Mouse (Mus musculus) hindbrain, postnatal 0 days (tissue): ENCODE measurements around the gene Olfr308. TPM values are rescaled to one million over a fixed set of nuclear protein-coding genes. Genes with fewer than 3 reads are reported as not detected.

Experiments
- ATAC-seq: fragments of 200-750 bp; cut with Nextera tagmentation; 2 replicates; pipeline ENCODE4 v1.8.0; 2017; ENCODE audit warnings: mild to moderate bottlenecking, moderate TSS enrichment, moderate library complexity
- DNase-seq: peaks from one replicate; pipeline ENCODE4 v3.0.0-alpha.2; 2015; ENCODE audit warnings: low spot score
- H3K27ac ChIP-seq: fragments of 300-500 bp; sonication (generic); 2 replicates; pipeline ENCODE4 v1.5.1; 2014; ENCODE audit warnings: mild to moderate bottlenecking
- H3K27me3 ChIP-seq: fragments of 300-500 bp; sonication (generic); 2 replicates; pipeline ENCODE4 v1.6.1; 2014; ENCODE audit warnings: low read length, mixed read lengths; ENCODE audit not compliant: insufficient read depth
- H3K36me3 ChIP-seq: fragments of 300-500 bp; sonication (generic); 2 replicates; pipeline ENCODE4 v1.6.1; 2014; ENCODE audit warnings: low read length, mixed read lengths; ENCODE audit not compliant: insufficient read depth
- H3K4me1 ChIP-seq: fragments of 300-500 bp; sonication (generic); 2 replicates; pipeline ENCODE4 v1.6.1; 2014; ENCODE audit warnings: antibody characterized with exemption, low read length, mixed read lengths; ENCODE audit not compliant: insufficient read depth
- H3K4me2 ChIP-seq: fragments of 300-500 bp; sonication (generic); 2 replicates; pipeline ENCODE4 v1.6.1; 2014; ENCODE audit warnings: low read depth, mild to moderate bottlenecking, low read length, moderate library complexity, mixed read lengths
- H3K4me3 ChIP-seq: fragments of 300-500 bp; sonication (generic); 2 replicates; pipeline ENCODE4 v1.5.1; 2014; ENCODE audit warnings: low read length
- H3K9ac ChIP-seq: fragments of 300-500 bp; sonication (generic); replicated peaks from 2 replicates; pipeline ENCODE4 v1.6.1; 2014; ENCODE audit warnings: mild to moderate bottlenecking, low read length, moderate library complexity, mixed read lengths
- H3K9me3 ChIP-seq: fragments of 300-500 bp; sonication (generic); 2 replicates; pipeline ENCODE4 v1.6.1; 2016; ENCODE audit warnings: low read length, mixed read lengths
- CTCF ChIP-seq: IDR thresholded peaks from 2 replicates; pipeline ENCODE4 v1.5.1; 2016; ENCODE audit warnings: antibody characterized with exemption, control low read depth, low read depth
- WGBS: fragments of 180-500 bp; shearing (Covaris S2); extraction: QIAGEN DNeasy Blood & Tissue Kit; methylation state at CpG from one replicate; pipeline ENCODE4 v1.1.7; 2014; 5-methylcytosine and 5-hydroxymethylcytosine counted together
- microRNA-seq, 2 experiments: library from miRNA; unstranded; fragments of <30 nt; microRNA quantifications; one replicate each; pipeline ENCODE4; 2016
- polyA plus RNA-seq: library from polyadenylated mRNA; unstranded; fragments of >200 nt; fragmentation: Nextera tagmentation; extraction: Ambion mirVana; gene quantifications from 2 replicates; pipeline ENCODE4 v1.2.1, GENCODE M21; 2015
- total RNA-seq: library from RNA; depleted of rRNA; stranded (reverse); fragments of >200 nt; gene quantifications from 2 replicates; pipeline ENCODE4 v1.2.3, GENCODE M21; 2014; rRNA removed

Olfr308 gene
- total and polyA plus RNA-seq, 2 experiments from 2014 or later: not detected

DNA sequence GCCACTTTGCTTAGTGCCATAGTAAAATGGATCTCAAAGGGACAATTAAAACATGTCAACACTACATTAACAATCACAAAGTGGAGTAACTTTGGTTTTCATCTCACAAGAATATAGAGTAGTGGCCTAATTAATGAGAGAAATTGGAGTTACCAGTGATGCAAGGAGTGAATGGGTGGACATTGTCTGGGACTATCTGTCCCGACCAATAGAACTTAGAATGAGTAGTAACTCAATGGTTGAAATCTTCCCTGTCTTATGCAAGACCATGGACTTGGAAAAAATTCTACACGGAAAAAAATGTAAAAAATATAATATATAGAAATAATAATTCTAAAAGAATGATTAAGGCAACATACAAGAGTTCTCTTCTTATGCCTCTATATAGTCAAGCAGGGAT lies 11.8 kb downstream of the Olfr308 start, which contains the start of gene Olfr309:
Gene Olfr309 (minus strand): TSS at position 101 of the 400 bp plus-strand sequence.
- 74% methylated on average over 2 of the region's 2 CpGs for WGBS

DNA sequence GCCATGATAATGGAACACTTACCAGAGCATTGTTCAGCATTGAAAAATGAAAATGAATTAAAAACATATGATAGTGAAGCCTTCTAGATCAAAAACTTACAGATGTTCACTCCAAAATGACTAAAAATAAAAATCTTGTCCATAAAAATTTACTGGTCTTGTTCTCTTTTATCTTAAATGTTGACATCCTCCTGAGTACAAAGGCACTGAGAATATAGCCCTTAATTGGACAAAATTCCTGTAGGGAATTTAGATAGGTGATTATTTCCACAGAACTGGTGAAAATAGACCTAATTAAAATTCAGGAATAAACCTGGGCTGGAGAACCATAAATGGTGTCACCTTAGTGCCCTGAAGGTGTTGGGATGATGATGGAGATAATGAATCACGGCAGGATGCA lies 48.4 kb downstream of the Olfr308 start, which contains the start of gene Olfr310:
Gene Olfr310 (minus strand): TSS at position 101 of the 400 bp plus-strand sequence.
- no peak within 1 kb of the TSS for H3K9ac ChIP-seq
- ATAC-seq (no peak), DNase-seq (no peak)
- H3K27ac ChIP-seq: no peak within 1 kb of the TSS
- H3K4me2 ChIP-seq: no peak within 1 kb of the TSS
- no peaks in the 10 kb centered on the region for H3K9me3 ChIP-seq
- TF ChIP-seq CTCF: no peak
- no peaks in the 10 kb centered on the region for H3K27me3 ChIP-seq
- no peak within 1 kb of the TSS for H3K4me3 ChIP-seq
- H3K4me1 ChIP-seq: no peaks in the 10 kb centered on the region
- WGBS: 64% methylated on average over 1 of the region's 1 CpGs
- H3K36me3 ChIP-seq: no peaks in the 10 kb centered on the region

More for the DNA sequence above, 11.8 kb downstream of the Olfr308 start, which contains the start of gene Olfr309:
- DNase-seq: no peak
- no peak within 1 kb of the TSS for H3K4me2 ChIP-seq
- H3K27me3 ChIP-seq: no peaks in the 10 kb centered on the region
- H3K36me3 ChIP-seq: no peaks in the 10 kb centered on the region
- no peak within 1 kb of the TSS for H3K4me3 ChIP-seq
- no peak for ATAC-seq
- H3K9ac ChIP-seq: no peak within 1 kb of the TSS
- no peak for TF ChIP-seq CTCF
- H3K9me3 ChIP-seq: no peaks in the 10 kb centered on the region
- H3K4me1 ChIP-seq: no peaks in the 10 kb centered on the region
- no peak within 1 kb of the TSS for H3K27ac ChIP-seq

Small RNA genes lying within 50 kb of the gene (microRNA-seq; reads per million reads assigned to microRNA genes)
- gene Gm23192: 0 reads per million in 2 experiments

Other genes starting within 250 kb of the Olfr308 start
- not detected in 2 replicates for gene Vmn2r75, start 153.9 kb downstream of the Olfr308 start, total RNA-seq
- not detected in 2 replicates for gene Vmn2r75, start 153.9 kb downstream of the Olfr308 start, polyA plus RNA-seq
- gene Vmn2r76, start 79.3 kb downstream of the Olfr308 start, total RNA-seq: not detected in 2 replicates
- not detected in 2 replicates for gene Vmn2r76, start 79.3 kb downstream of the Olfr308 start, polyA plus RNA-seq
- not detected in 2 replicates for gene Olfr310, start 48.5 kb downstream of the Olfr308 start, total RNA-seq
- not detected in 2 replicates for gene Olfr310, start 48.5 kb downstream of the Olfr308 start, polyA plus RNA-seq
- gene Olfr309, start 11.9 kb downstream of the Olfr308 start, total RNA-seq: not detected in 2 replicates
- not detected in 2 replicates for gene Olfr309, start 11.9 kb downstream of the Olfr308 start, polyA plus RNA-seq
- gene Olfr307, start 12.0 kb upstream of the Olfr308 start, total RNA-seq: not detected in 2 replicates
- not detected in 2 replicates for gene Olfr307, start 12.0 kb upstream of the Olfr308 start, polyA plus RNA-seq
- not detected in 2 replicates for gene Olfr305, start 41.3 kb upstream of the Olfr308 start, total RNA-seq
- gene Olfr305, start 41.3 kb upstream of the Olfr308 start, polyA plus RNA-seq: not detected in 2 replicates
- gene Olfr304, start 61.0 kb upstream of the Olfr308 start, total RNA-seq: not detected in 2 replicates
- gene Olfr304, start 61.0 kb upstream of the Olfr308 start, polyA plus RNA-seq: not detected in 2 replicates
- gene Olfr303, start 72.2 kb upstream of the Olfr308 start, total RNA-seq: not detected in 2 replicates
- not detected in 2 replicates for gene Olfr303, start 72.2 kb upstream of the Olfr308 start, polyA plus RNA-seq
- gene Olfr301, start 78.2 kb upstream of the Olfr308 start, total RNA-seq: not detected in 2 replicates
- gene Olfr301, start 78.2 kb upstream of the Olfr308 start, polyA plus RNA-seq: not detected in 2 replicates
- not detected in 2 replicates for gene Olfr299, start 134.3 kb upstream of the Olfr308 start, total RNA-seq
- not detected in 2 replicates for gene Olfr299, start 134.3 kb upstream of the Olfr308 start, polyA plus RNA-seq
- not detected in 2 replicates for gene Olfr298, start 166.9 kb upstream of the Olfr308 start, total RNA-seq
- gene Olfr298, start 166.9 kb upstream of the Olfr308 start, polyA plus RNA-seq: not detected in 2 replicates
- gene Olfr297, start 194.3 kb upstream of the Olfr308 start, total RNA-seq: not detected in 2 replicates
- not detected in 2 replicates for gene Olfr297, start 194.3 kb upstream of the Olfr308 start, polyA plus RNA-seq